Mouse (Mus musculus) heart, postnatal 0 days (tissue): ENCODE data around the gene Slc25a18.

ENCODE experiments used
- CTCF ChIP-seq: IDR thresholded peaks from 2 replicates; pipeline ENCODE4 v1.5.1; 2016; ENCODE audit warnings: antibody characterized with exemption, control low read depth, low read depth
- EP300 ChIP-seq: IDR thresholded peaks from 2 replicates; pipeline ENCODE4 v1.6.1; 2016; ENCODE audit warnings: antibody characterized with exemption, low read depth

- TF ChIP-seq CTCF (no peak), EP300 (no peak)
These were observed at the start of gene Slc25a18 for GRCm38 (mm10) chr6:120773149-120773628.
